Mouse (Mus musculus): ENCODE results near the gene Foxp1.

The Foxp1 gene

GRCm38 (mm10) chr6:99394801-99395200 lies 127.7 kb downstream of the Foxp1 start:
- no peak for DNase-seq (ENCODE audit: low read depth, low spot score)

DNA sequence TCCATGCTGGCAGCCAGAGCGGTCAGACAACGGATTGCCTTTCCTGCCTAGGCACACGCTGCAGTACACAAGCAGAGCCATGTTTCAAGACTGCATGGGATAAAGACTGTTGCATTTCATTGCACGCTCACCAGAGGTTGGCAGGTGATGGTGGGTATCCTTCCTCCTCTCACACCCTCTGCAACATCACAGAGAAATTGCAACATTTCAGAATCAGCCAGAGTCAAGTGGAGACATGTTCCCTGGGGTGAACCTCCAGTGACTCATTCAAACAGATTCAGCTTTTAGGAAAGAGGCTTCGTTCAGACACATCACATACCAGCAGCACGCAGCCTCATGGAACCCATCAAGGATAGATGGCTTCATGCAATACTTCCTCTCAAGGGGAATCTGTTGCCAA lies 130.0 kb downstream of the Foxp1 start:
- no peak for DNase-seq (ENCODE audit: low read depth, low spot score)

DNA sequence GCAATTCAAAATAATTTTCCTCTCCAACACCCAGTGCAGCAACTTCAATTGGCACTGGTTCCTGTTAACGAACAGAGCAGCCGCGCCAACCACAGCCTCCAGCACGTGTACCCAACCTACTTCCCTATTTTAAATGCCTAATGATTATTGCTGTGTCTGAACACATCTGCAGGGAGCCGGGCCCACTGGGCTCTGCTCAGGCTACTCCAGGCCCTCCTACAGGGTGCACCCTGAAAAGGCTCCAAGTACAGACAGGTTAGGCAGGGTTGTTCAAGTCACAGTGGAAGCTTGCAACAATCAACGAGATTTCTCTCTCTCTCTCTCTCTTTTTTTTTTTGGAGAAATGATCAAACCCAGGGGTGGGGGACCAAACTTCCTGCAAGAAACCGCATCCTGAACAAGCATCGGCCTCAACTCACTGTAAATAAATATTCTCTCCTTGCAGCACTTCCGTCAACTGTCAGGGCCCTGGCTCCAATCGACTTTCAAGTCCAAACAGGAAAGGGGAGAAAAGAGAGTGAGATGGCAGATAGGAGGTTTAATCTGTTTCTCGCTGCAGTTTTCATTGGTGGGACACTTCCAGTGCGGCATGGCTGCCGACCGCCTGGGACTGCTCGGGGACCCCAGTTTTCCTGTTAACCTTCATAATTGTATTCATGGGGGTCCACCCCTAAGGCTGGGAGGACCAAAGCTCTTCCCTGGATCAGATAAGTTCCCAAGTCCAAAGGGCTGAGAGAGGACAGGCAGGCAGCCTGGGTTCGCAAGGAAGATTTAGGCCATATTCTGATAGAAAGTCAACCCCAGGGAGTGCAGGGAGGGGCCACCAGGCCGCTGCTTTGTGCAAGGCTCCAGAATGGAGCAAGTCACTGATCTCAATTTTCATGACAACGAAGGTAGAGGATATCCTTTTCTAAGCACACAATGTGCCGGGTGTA lies 133.5 kb downstream of the Foxp1 start:
- no peak for DNase-seq (ENCODE audit: low read depth, low spot score)

- DNase-seq (ENCODE audit: low read depth, low spot score) = no peak
Observed at GRCm38 (mm10) chr6:99388023-99388422, 134.5 kb downstream of the Foxp1 start.

GRCm38 (mm10) chr6:99385059-99385604 lies 137.4 kb downstream of the Foxp1 start:
- peak; percentile 61 for DNase-seq (ENCODE audit: low read depth, low spot score)

DNA sequence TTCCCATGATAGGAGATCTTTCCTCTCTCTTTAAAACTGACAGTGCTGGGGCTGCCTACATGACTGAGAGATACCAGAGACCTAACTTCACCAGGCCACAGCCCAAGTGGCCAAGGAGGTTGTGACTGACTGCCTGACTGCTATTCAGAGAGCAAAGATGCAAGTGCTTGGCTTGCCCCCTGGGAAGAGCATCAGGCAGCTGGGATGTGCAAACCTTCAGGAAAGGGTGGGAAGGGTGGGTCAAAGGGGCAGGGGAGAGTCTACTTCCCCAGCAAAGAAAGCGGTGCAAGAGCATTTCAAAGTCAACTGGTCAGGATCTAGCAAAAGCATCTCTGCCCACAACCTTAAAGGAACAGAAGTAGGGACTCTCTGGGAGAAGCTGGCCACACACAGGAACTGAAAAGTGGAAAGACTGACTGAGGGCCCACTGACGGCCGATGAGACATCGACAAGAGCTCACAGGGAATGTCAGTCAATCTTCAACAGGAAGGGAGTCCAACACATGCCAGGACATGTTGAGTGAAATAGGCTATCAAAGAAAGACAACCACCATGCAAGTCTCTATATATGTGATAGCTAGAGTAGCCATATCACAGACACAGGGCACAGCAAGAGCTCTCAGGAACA lies 138.6 kb downstream of the Foxp1 start:
- no peak for DNase-seq (ENCODE audit: low read depth, low spot score)

DNA sequence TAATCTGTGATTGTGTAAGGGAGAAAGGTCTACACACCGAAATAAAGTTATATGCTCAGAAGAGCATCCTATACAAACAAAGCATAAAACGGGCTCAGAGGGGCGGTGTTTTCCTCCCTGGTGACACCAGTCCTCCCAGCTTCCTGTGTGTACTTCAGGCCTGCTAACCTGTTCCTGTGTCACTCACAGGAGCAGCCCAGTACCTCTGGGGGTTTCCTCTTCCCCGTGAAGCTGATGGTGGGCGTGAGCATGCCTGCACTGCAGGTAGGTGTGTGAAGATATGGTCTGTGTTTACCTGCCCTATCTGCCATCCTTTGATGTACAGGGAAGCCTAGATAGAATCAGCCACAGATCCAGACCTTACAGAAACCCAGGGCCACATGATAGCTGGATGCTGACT lies 142.4 kb downstream of the Foxp1 start:
- no peak for DNase-seq (ENCODE audit: low read depth, low spot score)

GRCm38 (mm10) chr6:99378997-99379710 lies 143.4 kb downstream of the Foxp1 start:
- no peak for DNase-seq (ENCODE audit: low read depth, low spot score)

- no peak for DNase-seq (ENCODE audit: low read depth, low spot score)
Observed at GRCm38 (mm10) chr6:99377716-99378115, 144.8 kb downstream of the Foxp1 start.

DNA sequence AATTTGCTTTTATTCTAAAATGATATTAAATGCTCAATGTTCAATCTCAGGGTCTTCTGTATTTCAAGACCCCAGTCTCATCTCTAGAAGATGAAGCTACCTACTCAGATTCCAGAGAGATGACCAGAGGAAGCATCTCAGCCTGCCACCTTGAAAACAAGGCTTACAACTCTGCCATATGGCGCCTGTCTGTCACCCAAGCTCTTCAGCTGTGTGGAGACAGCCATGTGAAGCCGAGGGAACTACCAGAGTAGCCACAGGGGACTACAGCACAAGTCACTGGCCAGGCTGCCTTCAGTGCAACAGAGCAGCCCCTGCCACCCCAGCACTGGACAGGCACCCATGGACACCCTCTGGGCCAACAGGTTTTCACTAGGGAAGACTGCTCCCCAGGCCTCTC lies 145.4 kb downstream of the Foxp1 start:
- DNase-seq (ENCODE audit: low read depth, low spot score) = peak; percentile 63

GRCm38 (mm10) chr6:99376721-99377120 lies 145.8 kb downstream of the Foxp1 start:
- DNase-seq (ENCODE audit: low read depth, low spot score) = peak; percentile 34

GRCm38 (mm10) chr6:99375865-99376264 lies 146.7 kb downstream of the Foxp1 start:
- DNase-seq (ENCODE audit: low read depth, low spot score) = peak; percentile 81

GRCm38 (mm10) chr6:99375376-99375775 lies 147.1 kb downstream of the Foxp1 start:
- DNase-seq (ENCODE audit: low read depth, low spot score) = no peak

DNA sequence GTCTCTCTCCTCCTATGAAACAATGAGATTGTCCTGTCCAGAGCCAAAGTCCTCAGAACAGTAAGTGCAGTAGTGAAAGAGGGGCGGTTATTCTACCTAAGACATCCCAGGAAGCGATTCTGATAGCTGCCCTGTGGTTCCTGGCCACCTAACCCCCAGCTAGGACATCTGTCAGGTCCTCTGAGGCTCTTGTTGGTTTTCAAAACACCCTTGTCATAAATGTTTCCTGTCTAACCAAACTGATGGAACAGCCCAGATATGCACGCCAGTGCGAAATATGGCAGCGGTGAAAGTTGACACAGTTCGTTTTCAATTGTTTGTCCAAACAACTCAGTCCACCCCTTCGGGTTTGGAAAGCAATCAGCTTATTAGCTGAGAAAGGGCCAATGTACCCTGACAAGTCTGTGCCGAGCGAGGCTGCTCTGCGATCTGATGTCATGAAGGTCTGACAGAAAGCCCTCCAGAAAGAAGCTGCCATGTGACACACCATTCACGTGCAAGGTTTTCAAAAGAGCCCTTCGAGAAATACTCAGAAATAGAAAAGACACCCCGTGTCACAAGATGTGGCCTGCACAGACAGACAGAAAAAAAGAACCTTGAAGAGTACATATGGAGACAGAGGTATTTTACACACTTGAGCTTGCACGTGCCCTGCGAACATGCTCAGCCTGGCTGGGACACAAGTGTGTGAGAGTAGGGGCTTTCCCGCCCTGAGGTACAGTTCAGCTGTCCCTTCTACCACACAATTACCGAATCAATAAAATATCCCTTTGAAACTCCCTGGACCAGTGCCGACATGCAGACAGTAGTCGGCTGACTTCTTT lies 147.9 kb downstream of the Foxp1 start:
- DNase-seq (ENCODE audit: low read depth, low spot score) = no peak

GRCm38 (mm10) chr6:99372427-99372826 lies 150.1 kb downstream of the Foxp1 start:
- DNase-seq (ENCODE audit: low read depth, low spot score) = no peak

GRCm38 (mm10) chr6:99372016-99372415 lies 150.5 kb downstream of the Foxp1 start:
- no peak for DNase-seq (ENCODE audit: low read depth, low spot score)

- no peak for DNase-seq (ENCODE audit: low read depth, low spot score)
Observed at GRCm38 (mm10) chr6:99369931-99370330, 152.6 kb downstream of the Foxp1 start.

GRCm38 (mm10) chr6:99369156-99369555 lies 153.4 kb downstream of the Foxp1 start:
- DNase-seq (ENCODE audit: low read depth, low spot score) = no peak

DNA sequence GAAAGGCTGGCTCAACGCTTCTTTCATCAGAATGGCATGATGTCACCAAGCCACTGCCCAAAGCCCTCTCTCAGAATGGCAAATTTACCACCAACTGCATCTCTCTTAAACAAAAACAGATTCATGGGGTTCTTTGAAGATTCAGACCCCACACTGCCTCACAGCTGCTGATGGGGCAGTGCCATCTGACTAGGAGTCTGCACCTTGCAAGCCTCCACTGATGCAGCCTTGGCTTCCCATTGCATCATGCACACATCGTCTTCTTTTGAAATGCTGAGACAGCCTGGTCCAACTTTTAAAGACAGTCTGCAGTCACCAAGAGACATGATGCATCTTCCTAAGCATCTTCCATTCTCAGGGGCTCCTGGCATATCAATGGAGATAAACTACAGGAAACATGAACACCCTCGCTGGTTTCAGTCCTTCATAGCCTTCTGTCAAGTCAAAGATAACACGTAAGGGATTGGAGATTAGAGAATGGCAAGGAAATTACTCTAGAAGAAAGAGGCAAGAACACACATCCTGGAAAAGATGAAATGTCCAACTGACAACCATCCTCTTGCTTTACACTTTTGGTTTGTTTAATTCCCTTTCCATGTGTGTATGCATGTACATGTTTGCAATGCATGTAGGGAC lies 154.3 kb downstream of the Foxp1 start:
- no peak for DNase-seq (ENCODE audit: low read depth, low spot score)

GRCm38 (mm10) chr6:99364545-99364944 lies 158.0 kb downstream of the Foxp1 start:
- peak; percentile 26 for DNase-seq (ENCODE audit: low read depth, low spot score)

- DNase-seq (ENCODE audit: low read depth, low spot score) = no peak
Observed at GRCm38 (mm10) chr6:99360581-99360980, 161.9 kb downstream of the Foxp1 start.

All from brain, adult 2 months (tissue).